Mouse (Mus musculus) kidney, adult 2 months (tissue): ENCODE data around the gene Ccdc163. TPM values are rescaled to one million over a fixed set of nuclear protein-coding genes. Genes with fewer than 3 reads are reported as not detected.

Source experiments
- DNase-seq: peaks from one replicate; pipeline ENCODE4 v3.0.0; 2021
- H3K27ac ChIP-seq: fragments of 200-500 bp; 2 replicates; pipeline ENCODE4 v1.5.1; 2012; ENCODE audit warnings: low read depth, low read length, control low read depth, inconsistent platforms; ENCODE audit not compliant: insufficient read depth
- H3K27me3 ChIP-seq: fragments of 200-500 bp; replicated peaks from 2 replicates; pipeline ENCODE4 v1.6.1; 2012; ENCODE audit warnings: mild to moderate bottlenecking, moderate library complexity, low read length, inconsistent platforms; ENCODE audit not compliant: control insufficient read depth, insufficient read depth
- H3K36me3 ChIP-seq: fragments of 200-500 bp; 2 replicates; pipeline ENCODE4 v1.6.1; 2012; ENCODE audit warnings: mild to moderate bottlenecking, moderate library complexity, low read length, inconsistent platforms; ENCODE audit not compliant: control insufficient read depth, insufficient read depth
- H3K4me1 ChIP-seq: fragments of 200-500 bp; 2 replicates; pipeline ENCODE4 v1.6.1; 2011; ENCODE audit warnings: low read length; ENCODE audit not compliant: control insufficient read depth, insufficient read depth
- H3K4me3 ChIP-seq: fragments of 200-500 bp; 2 replicates; pipeline ENCODE4 v1.5.1; 2011; ENCODE audit warnings: mild to moderate bottlenecking, low read depth, low read length, control low read depth; ENCODE audit not compliant: insufficient read depth
- CTCF ChIP-seq: fragments of 200-500 bp; conservative IDR thresholded peaks from 2 replicates; pipeline ENCODE4 v1.5.1; 2011; ENCODE audit warnings: low read depth, mild to moderate bottlenecking, control low read depth, low read length, moderate library complexity, mixed read lengths; ENCODE audit not compliant: insufficient read depth, insufficient read length
- POLR2A ChIP-seq: fragments of 200-500 bp; IDR thresholded peaks from one replicate; pipeline ENCODE4 v1.6.1; 2011; ENCODE audit warnings: low read depth, low read length, control low read depth
- WGBS: fragments of 180-500 bp; shearing (Covaris S2); methylation state at CpG from one replicate; pipeline ENCODE4 v1.1.7; 2018; 5-methylcytosine and 5-hydroxymethylcytosine counted together
- polyA plus RNA-seq: library from polyadenylated mRNA; depleted of rRNA; stranded (reverse); fragments of >200 nt; gene quantifications from 2 replicates; pipeline ENCODE4 v1.2.3, GENCODE M21; 2012

The Ccdc163 gene
- polyA plus RNA-seq, 1 experiment, result 29.2 TPM

DNA sequence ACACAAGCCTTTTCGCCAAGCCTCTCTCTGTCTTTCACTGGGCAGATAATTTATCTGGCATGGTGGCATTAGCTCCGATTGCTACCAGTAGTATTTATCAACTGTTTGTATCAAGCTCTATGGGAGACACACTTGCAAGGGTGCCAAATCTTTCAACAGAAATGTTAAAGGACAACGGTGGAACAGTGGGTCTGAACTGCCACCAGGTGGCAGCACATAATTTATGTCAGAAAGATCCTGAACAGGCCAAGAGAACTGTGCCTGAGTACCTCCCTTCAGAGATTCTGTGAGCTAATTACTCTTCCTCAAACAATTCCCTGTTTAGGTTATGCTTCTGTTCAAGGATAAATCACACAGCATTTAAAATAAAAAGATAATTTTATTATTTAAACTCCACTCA, 11.1 kb downstream of the Ccdc163 start:
- DNase-seq, result peak; percentile 85
- Histone ChIP-seq H3K36me3 (no peaks in the 10 kb centered on the region), H3K4me1 (peaks cover 2% of the 10 kb centered on the region; the same call in 1 of the 2 replicates), H3K27ac (no peak overlapping the region), H3K27me3 (no peaks in the 10 kb centered on the region), H3K4me3 (no peak overlapping the region)
- WGBS, result 20% methylated on average over 3 of the region's 3 CpGs
- TF ChIP-seq CTCF, result peak; percentile 80
- no peak for TF ChIP-seq POLR2A

DNA sequence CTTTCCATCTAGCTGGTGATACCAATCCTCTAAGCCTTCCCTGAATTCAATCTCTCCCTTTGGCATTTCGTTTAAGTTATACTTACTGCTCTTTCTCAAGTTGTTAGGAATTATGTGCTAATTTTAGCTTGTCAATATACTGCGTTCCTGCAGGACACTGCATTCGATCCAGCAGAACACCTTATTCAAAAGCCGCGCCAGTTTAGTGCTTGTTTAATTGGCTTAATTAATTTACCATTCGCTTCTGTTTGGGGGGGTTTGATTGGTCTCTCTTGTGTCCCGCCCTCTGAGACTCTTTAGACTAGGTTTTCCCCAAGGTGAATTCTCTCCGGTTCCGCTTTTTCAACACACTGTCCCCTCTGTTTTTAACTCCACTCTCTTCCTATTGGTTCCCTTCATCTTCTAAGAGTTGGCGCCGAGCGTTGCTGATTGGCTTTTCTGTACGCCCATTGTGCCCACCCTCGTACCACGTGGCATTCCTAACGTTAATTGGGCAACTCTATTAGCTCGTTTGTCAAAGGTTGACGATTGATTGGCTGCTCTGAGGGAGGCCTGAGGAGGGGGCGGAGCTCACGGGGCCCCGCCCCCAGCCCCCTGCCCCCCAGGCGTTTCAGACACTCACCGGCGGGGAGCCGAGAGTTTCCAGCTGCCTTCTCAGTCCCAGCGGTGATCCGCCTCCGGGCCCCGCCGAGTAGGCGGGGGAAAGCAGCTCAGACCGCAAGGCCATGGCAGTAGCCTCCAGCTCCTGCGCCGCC, 12.2 kb downstream of the Ccdc163 start, which contains the start of gene Tesk2:
TSS of gene Tesk2 (plus strand) at position 606 of the 755 bp plus-strand sequence.
- Histone ChIP-seq H3K4me1 (peaks cover 2% of the 10 kb centered on the region; the same call in 1 of the 2 replicates), H3K27me3 (no peaks in the 10 kb centered on the region), H3K27ac (peak within 1 kb of the TSS; percentile 80), H3K4me3 (peak within 1 kb of the TSS; percentile 93), H3K36me3 (no peaks in the 10 kb centered on the region)
- DNase-seq, result peak; percentile 99
- TF ChIP-seq CTCF (no peak), POLR2A (peak; percentile 46)
- WGBS, result under 1% methylated on average over 34 of the region's 34 CpGs

DNA sequence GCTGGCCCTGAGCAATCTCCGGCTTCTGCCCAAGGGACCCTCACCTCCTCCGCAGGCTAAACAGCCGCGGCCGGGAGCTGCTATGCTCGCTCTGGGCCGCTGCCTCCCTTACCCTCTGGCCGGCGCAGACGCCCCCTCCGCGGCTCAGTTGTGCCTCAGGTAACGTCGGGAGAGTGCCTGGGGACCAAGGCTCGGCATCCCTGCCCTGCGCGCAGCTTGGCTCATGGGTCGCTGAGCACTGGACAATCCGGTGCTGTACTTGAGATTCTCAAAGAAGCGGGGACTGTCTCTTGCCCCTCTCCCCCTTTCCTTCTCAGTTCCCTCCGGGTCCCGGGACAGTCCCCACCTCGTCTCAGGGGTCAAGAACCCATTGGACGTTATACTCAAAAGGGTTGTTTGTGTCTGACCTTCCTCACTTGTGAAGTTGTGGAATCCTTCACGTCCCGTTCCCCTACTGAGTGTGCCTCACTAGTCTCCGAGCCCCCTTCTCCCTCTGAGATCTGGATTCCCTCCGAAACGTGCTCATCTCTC, 12.9 kb downstream of the Ccdc163 start:
- WGBS, result 1% methylated on average over 29 of the region's 29 CpGs
- no peaks in the 10 kb centered on the region for H3K36me3 ChIP-seq
- H3K4me3 ChIP-seq, result peak overlapping the region; percentile 93
- no peak for DNase-seq
- H3K27ac ChIP-seq, result peak overlapping the region; percentile 80
- H3K4me1 ChIP-seq, result peaks cover 2% of the 10 kb centered on the region; the same call in 1 of the 2 replicates
- TF ChIP-seq POLR2A, result no peak
- no peaks in the 10 kb centered on the region for H3K27me3 ChIP-seq

DNA sequence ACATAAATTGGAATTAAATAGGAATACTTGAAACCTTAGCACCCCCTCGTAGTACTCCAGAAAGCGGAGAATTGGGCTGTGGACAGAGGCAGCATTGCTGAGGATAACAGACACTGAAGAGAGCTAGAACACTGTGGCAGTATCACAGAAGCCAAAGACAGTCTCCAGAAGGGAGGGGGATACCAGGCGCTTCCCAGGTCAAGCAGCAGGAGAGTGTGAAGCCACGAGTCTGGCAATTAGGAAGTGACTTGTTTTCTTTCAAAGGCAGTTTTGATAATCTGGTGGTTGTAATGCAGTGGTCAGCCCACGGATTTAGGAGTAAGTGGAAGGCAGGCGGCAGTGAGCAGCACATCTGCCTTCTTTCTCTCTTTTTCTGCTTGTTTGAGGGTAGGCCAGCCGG, 13.9 kb downstream of the Ccdc163 start:
- Histone ChIP-seq H3K27me3 (no peaks in the 10 kb centered on the region), H3K4me3 (peak overlapping the region; percentile 1; the same call in 1 of the 2 replicates), H3K36me3 (no peaks in the 10 kb centered on the region), H3K27ac (0 out of 2 replicates have a peak overlapping the region, but pooled peaks have one; percentile 42), H3K4me1 (peaks cover 2% of the 10 kb centered on the region; the same call in 1 of the 2 replicates)
- DNase-seq, result peak; percentile 22
- 59% methylated on average over 7 of the region's 7 CpGs for WGBS
- no peak for TF ChIP-seq CTCF
- no peak for TF ChIP-seq POLR2A

DNA sequence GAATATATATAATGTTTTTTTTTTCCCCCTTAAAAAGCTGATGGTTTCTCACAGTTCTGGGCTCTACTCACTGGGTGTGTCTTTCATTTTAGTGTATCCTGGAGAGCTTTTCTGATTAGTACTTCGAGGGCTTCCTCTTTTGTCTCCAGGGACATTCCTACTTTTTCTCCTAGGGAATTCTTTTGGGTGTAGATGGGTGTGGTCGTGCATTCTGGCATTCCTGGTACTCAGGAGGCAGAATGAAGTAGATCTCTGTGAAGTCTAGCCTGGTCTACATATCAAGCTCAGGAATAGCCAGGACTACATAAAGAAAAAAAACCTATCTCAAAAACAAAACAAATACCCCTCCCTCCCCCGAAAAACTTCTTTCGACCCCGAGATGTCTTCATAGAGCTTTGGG, 17.1 kb downstream of the Ccdc163 start:
- Histone ChIP-seq H3K27ac (0 out of 2 replicates have a peak overlapping the region, but pooled peaks have one; percentile 71), H3K4me1 (peaks cover 7% of the 10 kb centered on the region; the same call in 1 of the 2 replicates), H3K4me3 (no peak overlapping the region), H3K27me3 (no peaks in the 10 kb centered on the region), H3K36me3 (no peaks in the 10 kb centered on the region; the same call in 1 of the 2 replicates)
- TF ChIP-seq POLR2A (no peak), CTCF (no peak)
- WGBS, result 83% methylated on average over 5 of the region's 5 CpGs
- no peak for DNase-seq

DNA sequence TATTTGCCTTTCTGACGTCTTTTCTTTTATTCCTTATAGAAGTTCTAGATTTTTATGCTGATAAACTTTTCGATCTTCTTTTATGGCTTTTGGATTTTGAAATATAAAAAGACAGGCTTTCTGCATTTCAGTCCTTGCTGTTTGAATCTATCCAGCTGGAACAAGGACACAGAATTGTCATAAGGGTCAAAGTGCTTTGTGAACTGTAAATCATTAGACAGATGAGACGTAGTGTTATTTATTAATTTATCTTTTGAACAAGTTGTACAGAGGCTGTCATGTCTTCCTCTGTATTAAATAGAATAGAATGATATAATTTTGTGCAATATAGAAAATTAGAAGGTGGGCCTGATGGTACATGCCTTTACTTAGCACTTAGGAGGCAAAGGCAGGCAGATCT, 19.1 kb downstream of the Ccdc163 start:
- WGBS, result 40% methylated on average over 3 of the region's 3 CpGs

DNA sequence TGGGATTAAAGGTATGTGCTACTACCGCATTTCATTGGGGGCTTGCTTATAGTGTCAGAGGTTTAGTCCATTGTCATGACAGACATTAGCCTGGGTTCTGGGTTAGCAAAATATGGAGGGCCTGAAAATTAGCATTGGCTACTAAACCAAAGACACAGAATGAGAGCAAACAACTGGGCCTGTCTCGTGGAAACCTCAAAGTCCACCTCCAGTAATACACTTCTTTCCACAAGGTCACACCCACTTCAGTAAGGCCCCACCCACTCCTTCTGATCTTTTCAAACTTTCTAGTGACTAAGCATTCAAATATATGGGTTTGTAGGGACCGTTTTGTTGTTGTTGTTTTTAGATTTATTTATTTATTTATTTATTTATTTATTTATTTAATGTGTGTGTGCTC, 21.2 kb downstream of the Ccdc163 start:
- peak overlapping the region; percentile 75 for H3K27ac ChIP-seq
- peaks cover 15% of the 10 kb centered on the region; the same call in 1 of the 2 replicates for H3K4me1 ChIP-seq
- no peaks in the 10 kb centered on the region; the same call in 1 of the 2 replicates for H3K36me3 ChIP-seq
- H3K4me3 ChIP-seq, result no peak overlapping the region
- DNase-seq, result peak; percentile 28
- no peaks in the 10 kb centered on the region for H3K27me3 ChIP-seq
- WGBS, result 77% methylated on average over 3 of the region's 3 CpGs
- no peak for TF ChIP-seq CTCF
- TF ChIP-seq POLR2A, result no peak

More for the DNA sequence above, 19.1 kb downstream of the Ccdc163 start:
- peaks cover 12% of the 10 kb centered on the region; the same call in 1 of the 2 replicates for H3K4me1 ChIP-seq
- DNase-seq, result peak; percentile 82
- no peak overlapping the region for H3K4me3 ChIP-seq
- no peaks in the 10 kb centered on the region for H3K27me3 ChIP-seq
- H3K27ac ChIP-seq, result peak overlapping the region; percentile 83
- TF ChIP-seq POLR2A (no peak), CTCF (no peak)
- no peaks in the 10 kb centered on the region; the same call in 1 of the 2 replicates for H3K36me3 ChIP-seq
